Mouse (Mus musculus) limb, embryonic 13.5 days (tissue): ENCODE results near the gene Ppcs. TPM values are rescaled to one million over a fixed set of nuclear protein-coding genes. Genes with fewer than 3 reads are reported as not detected.
A peak's percentile ranks its signal among the peaks of the same experiment; 100 is the strongest.

Experiments
- ATAC-seq: fragments of 200-750 bp; cut with Nextera tagmentation; 2 replicates; pipeline ENCODE4 v1.8.0; 2017; ENCODE audit warnings: low read depth, moderate number of reproducible peaks, moderate TSS enrichment; ENCODE audit not compliant: low FRiP score
- H3K27ac ChIP-seq: fragments of 300-500 bp; sonication (generic); 2 replicates; pipeline ENCODE4 v1.5.1; 2015; ENCODE audit warnings: inconsistent platforms, mild to moderate bottlenecking, moderate library complexity
- H3K27me3 ChIP-seq: fragments of 300-500 bp; sonication (generic); 2 replicates; pipeline ENCODE4 v1.6.1; 2015; ENCODE audit warnings: mild to moderate bottlenecking, inconsistent platforms
- H3K36me3 ChIP-seq: fragments of 300-500 bp; sonication (generic); 2 replicates; pipeline ENCODE4 v1.6.1; 2015; ENCODE audit warnings: inconsistent platforms, mild to moderate bottlenecking, moderate library complexity
- H3K4me1 ChIP-seq: fragments of 300-500 bp; sonication (generic); 2 replicates; pipeline ENCODE4 v1.6.1; 2015; ENCODE audit warnings: inconsistent platforms
- H3K4me2 ChIP-seq: fragments of 300-500 bp; sonication (generic); replicated peaks from 2 replicates; pipeline ENCODE4 v1.6.1; 2015; ENCODE audit warnings: inconsistent platforms, mild to moderate bottlenecking, moderate library complexity
- H3K4me3 ChIP-seq: fragments of 300-500 bp; sonication (generic); 2 replicates; pipeline ENCODE4 v1.5.1; 2015; ENCODE audit warnings: moderate library complexity, mild to moderate bottlenecking, inconsistent platforms
- H3K9ac ChIP-seq: fragments of 300-500 bp; sonication (generic); 2 replicates; pipeline ENCODE4 v1.6.1; 2015; ENCODE audit warnings: mild to moderate bottlenecking, inconsistent platforms
- H3K9me3 ChIP-seq: fragments of 300-500 bp; sonication (generic); 2 replicates; pipeline ENCODE4 v1.6.1; 2016; ENCODE audit warnings: inconsistent platforms
- WGBS: fragments of 180-500 bp; shearing (Covaris S2); methylation state at CpG from one replicate; pipeline ENCODE4 v1.1.7; 2015; 5-methylcytosine and 5-hydroxymethylcytosine counted together
- polyA plus RNA-seq: library from polyadenylated mRNA; unstranded; fragments of >200 nt; fragmentation: Nextera tagmentation; extraction: Ambion mirVana; gene quantifications from 2 replicates; pipeline ENCODE4 v1.2.1, GENCODE M21; 2015

The Ppcs gene
- polyA plus RNA-seq, 1 experiment from 2014 or later: 29.3 TPM

GRCm38 (mm10) chr4:119415072-119415753, 7.0 kb downstream of the Ppcs start, which contains the start of gene Ccdc30:
Ccdc30 (minus strand) TSS chr4:119415521.
- peak within 1 kb of the TSS; percentile 67 for H3K9ac ChIP-seq
- H3K4me3 ChIP-seq: peak within 1 kb of the TSS; percentile 61
- H3K27ac ChIP-seq: no peak within 1 kb of the TSS
- no peaks in the 10 kb centered on the region for H3K9me3 ChIP-seq
- peaks cover 9% of the 10 kb centered on the region for H3K36me3 ChIP-seq
- peak within 1 kb of the TSS; percentile 97 for H3K4me2 ChIP-seq
- H3K4me1 ChIP-seq: peaks cover 12% of the 10 kb centered on the region
- no peaks in the 10 kb centered on the region for H3K27me3 ChIP-seq
- under 1% methylated on average over 49 of the region's 49 CpGs for WGBS
- peak; percentile 100 for ATAC-seq

- 0 out of 2 replicates have a peak, but pooled peaks have one; percentile 12 for ATAC-seq
- Histone ChIP-seq H3K4me2 (no peak overlapping the region), H3K9ac (no peak overlapping the region), H3K4me3 (no peak overlapping the region), H3K9me3 (peaks cover 3% of the 10 kb centered on the region; the same call in 1 of the 2 replicates), H3K27me3 (no peaks in the 10 kb centered on the region), H3K36me3 (no peaks in the 10 kb centered on the region), H3K4me1 (peaks cover 12% of the 10 kb centered on the region), H3K27ac (no peak overlapping the region; the same call in 1 of the 2 replicates)
- WGBS: 64% methylated on average over 6 of the region's 6 CpGs
These were observed 9.4 kb downstream of the Ppcs start for GRCm38 (mm10) chr4:119412791-119413190.

GRCm38 (mm10) chr4:119411877-119412650, 10.2 kb downstream of the Ppcs start:
- no peak for ATAC-seq

GRCm38 (mm10) chr4:119403431-119403830, 18.8 kb downstream of the Ppcs start:
- Histone ChIP-seq H3K4me3 (no peak overlapping the region), H3K9ac (no peak overlapping the region), H3K36me3 (peaks cover 7% of the 10 kb centered on the region; the same call in 1 of the 2 replicates), H3K27me3 (no peaks in the 10 kb centered on the region), H3K4me2 (no peak overlapping the region), H3K9me3 (peaks cover 24% of the 10 kb centered on the region), H3K4me1 (no peaks in the 10 kb centered on the region), H3K27ac (no peak overlapping the region)
- no peak for ATAC-seq
- 88% methylated on average over 2 of the region's 2 CpGs for WGBS

More at GRCm38 (mm10) chr4:119411877-119412650, 10.2 kb downstream of the Ppcs start:
- H3K4me3 ChIP-seq: no peak overlapping the region
- no peaks in the 10 kb centered on the region for H3K27me3 ChIP-seq
- no peak overlapping the region; the same call in 1 of the 2 replicates for H3K27ac ChIP-seq
- WGBS: 78% methylated on average over 12 of the region's 12 CpGs
- H3K9me3 ChIP-seq: peaks cover 6% of the 10 kb centered on the region; the same call in 1 of the 2 replicates
- H3K4me2 ChIP-seq: no peak overlapping the region
- no peaks in the 10 kb centered on the region for H3K36me3 ChIP-seq
- H3K9ac ChIP-seq: no peak overlapping the region
- H3K4me1 ChIP-seq: peaks cover 12% of the 10 kb centered on the region

- Histone ChIP-seq H3K27ac (no peak overlapping the region), H3K9ac (no peak overlapping the region), H3K9me3 (peaks cover 17% of the 10 kb centered on the region), H3K4me3 (no peak overlapping the region), H3K4me1 (no peaks in the 10 kb centered on the region), H3K4me2 (no peak overlapping the region), H3K36me3 (peaks cover 7% of the 10 kb centered on the region; the same call in 1 of the 2 replicates), H3K27me3 (no peaks in the 10 kb centered on the region)
- WGBS: 64% methylated on average over 7 of the region's 7 CpGs
- ATAC-seq: no peak
These were observed 21.3 kb downstream of the Ppcs start for GRCm38 (mm10) chr4:119400896-119401295.

- Histone ChIP-seq H3K9me3 (peaks cover 17% of the 10 kb centered on the region), H3K27ac (no peak overlapping the region), H3K27me3 (no peaks in the 10 kb centered on the region), H3K4me1 (no peaks in the 10 kb centered on the region), H3K36me3 (peaks cover 7% of the 10 kb centered on the region; the same call in 1 of the 2 replicates), H3K4me3 (no peak overlapping the region), H3K4me2 (no peak overlapping the region), H3K9ac (no peak overlapping the region)
- WGBS: 82% methylated on average over 7 of the region's 7 CpGs
- no peak for ATAC-seq
These were observed 23.5 kb downstream of the Ppcs start for GRCm38 (mm10) chr4:119398751-119399150.

GRCm38 (mm10) chr4:119390369-119390768, 31.9 kb downstream of the Ppcs start:
- no peaks in the 10 kb centered on the region for H3K36me3 ChIP-seq
- no peaks in the 10 kb centered on the region for H3K27me3 ChIP-seq
- no peaks in the 10 kb centered on the region for H3K4me1 ChIP-seq
- no peak overlapping the region for H3K9ac ChIP-seq
- ATAC-seq: no peak
- H3K27ac ChIP-seq: no peak overlapping the region
- 70% methylated on average over 1 of the region's 1 CpGs for WGBS
- peaks cover 4% of the 10 kb centered on the region; the same call in 1 of the 2 replicates for H3K9me3 ChIP-seq
- no peak overlapping the region for H3K4me3 ChIP-seq
- H3K4me2 ChIP-seq: no peak overlapping the region

GRCm38 (mm10) chr4:119389184-119389583, 33.0 kb downstream of the Ppcs start:
- Histone ChIP-seq H3K4me1 (no peaks in the 10 kb centered on the region), H3K27me3 (no peaks in the 10 kb centered on the region), H3K4me2 (no peak overlapping the region), H3K36me3 (no peaks in the 10 kb centered on the region), H3K27ac (no peak overlapping the region), H3K4me3 (no peak overlapping the region), H3K9ac (no peak overlapping the region), H3K9me3 (peaks cover 4% of the 10 kb centered on the region; the same call in 1 of the 2 replicates)
- 69% methylated on average over 3 of the region's 3 CpGs for WGBS
- ATAC-seq: no peak

- Histone ChIP-seq H3K9me3 (no peaks in the 10 kb centered on the region), H3K9ac (no peak overlapping the region), H3K36me3 (no peaks in the 10 kb centered on the region), H3K4me2 (no peak overlapping the region), H3K27me3 (no peaks in the 10 kb centered on the region), H3K4me1 (peaks cover 4% of the 10 kb centered on the region; the same call in 1 of the 2 replicates), H3K27ac (no peak overlapping the region), H3K4me3 (no peak overlapping the region)
- no peak for ATAC-seq
- 77% methylated on average over 7 of the region's 7 CpGs for WGBS
These were observed 40.6 kb downstream of the Ppcs start for GRCm38 (mm10) chr4:119381471-119382190.

GRCm38 (mm10) chr4:119369460-119369859, 52.8 kb downstream of the Ppcs start:
- Histone ChIP-seq H3K4me2 (no peak overlapping the region), H3K9me3 (no peaks in the 10 kb centered on the region), H3K27me3 (no peaks in the 10 kb centered on the region), H3K4me1 (no peaks in the 10 kb centered on the region), H3K36me3 (no peaks in the 10 kb centered on the region), H3K9ac (no peak overlapping the region), H3K4me3 (no peak overlapping the region), H3K27ac (no peak overlapping the region)
- no peak for ATAC-seq
- 85% methylated on average over 6 of the region's 6 CpGs for WGBS
